Mouse (Mus musculus): ENCODE measurements around the gene Llcfc1.

DNA sequence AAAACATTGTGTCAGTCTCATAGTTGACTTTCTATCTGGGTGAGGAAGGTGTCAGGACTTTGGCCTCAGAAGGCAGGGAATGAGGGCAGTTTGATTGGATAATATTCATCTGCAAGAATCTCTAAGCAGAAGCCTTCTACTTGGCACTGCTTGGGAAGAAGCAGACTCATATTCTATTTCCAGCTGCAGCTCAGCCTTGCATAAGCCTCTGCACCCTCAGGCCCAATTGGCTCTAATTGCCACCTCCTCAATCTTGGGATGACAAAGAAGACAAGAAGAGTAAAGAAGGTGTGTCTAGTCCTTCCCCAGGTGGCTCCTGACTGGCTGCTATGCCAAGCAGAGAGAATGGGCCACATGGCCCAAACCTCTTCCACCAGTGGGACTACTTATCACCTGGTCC lies 37.6 kb upstream of the Llcfc1 start:
- TF ChIP-seq CTCF (IDR thresholded peaks at IDR 0.05; ENCODE audit: control insufficient read depth, insufficient read depth, insufficient read length) (no peak), MAX (IDR thresholded peaks at IDR 0.05) (no peak), MYOD1 (IDR thresholded peaks at IDR 0.05; ENCODE audit: control insufficient read depth, insufficient read length, low read depth) (no peak), USF1 (IDR thresholded peaks at IDR 0.05; ENCODE audit: low read depth) (no peak), FOSL1 (IDR thresholded peaks at IDR 0.05; ENCODE audit: insufficient read depth, low read length, poor library complexity, severe bottlenecking) (no peak), MYOG (IDR thresholded peaks at IDR 0.05; ENCODE audit: control insufficient read depth, extremely low read depth, insufficient read length) (no peak)

All from C2C12 (cell line).